Mouse (Mus musculus) liver, postnatal 0 days (tissue): ENCODE measurements around the gene Gm20379.

Experiments
- CTCF ChIP-seq: sonication (generic); IDR thresholded peaks from 2 replicates; pipeline ENCODE4 v1.5.1; 2016; ENCODE audit warnings: antibody characterized with exemption, low read depth
- EP300 ChIP-seq: IDR thresholded peaks from 2 replicates; pipeline ENCODE4 v1.6.1; 2016; ENCODE audit warnings: antibody characterized with exemption, low read depth, mild to moderate bottlenecking

GRCm38 (mm10) chr13:92353956-92354355 is 48.2 kb downstream of the Gm20379 start:
- 0 out of 2 replicates have a peak, but pooled peaks have one; percentile 9 for TF ChIP-seq EP300
- TF ChIP-seq CTCF: no peak
